Mouse (Mus musculus): ENCODE results near the gene Ccdc115.
A peak's percentile ranks its signal among the peaks of the same experiment; 100 is the strongest.

Gene Ccdc115

GRCm38 (mm10) chr1:34439215-34439960 lies at the start of gene Ccdc115, which contains the start of gene Imp4:
Gene Ccdc115, minus strand, starts transcription at chr1:34439672.
Gene Imp4, plus strand, starts transcription at chr1:34439851.
- peak; percentile 94 for DNase-seq (ENCODE audit: low spot score in 2 of 2)

GRCm38 (mm10) chr1:34487383-34487782 lies 47.9 kb upstream of the Ccdc115 start:
- DNase-seq (ENCODE audit: low spot score in 2 of 2) = no peak

- DNase-seq (ENCODE audit: low spot score in 2 of 2) = peak in 1 of 2 experiments; percentile 44
Measured at GRCm38 (mm10) chr1:34485461-34486188, 46.2 kb upstream of the Ccdc115 start.

GRCm38 (mm10) chr1:34484470-34484869 lies 45.0 kb upstream of the Ccdc115 start:
- DNase-seq (ENCODE audit: low spot score in 2 of 2) = no peak

GRCm38 (mm10) chr1:34481920-34482669 lies 42.6 kb upstream of the Ccdc115 start:
- DNase-seq (ENCODE audit: low spot score in 2 of 2) = no peak

- no peak for DNase-seq (ENCODE audit: low spot score in 2 of 2)
Measured at GRCm38 (mm10) chr1:34480801-34481200, 41.3 kb upstream of the Ccdc115 start.

GRCm38 (mm10) chr1:34478891-34479655 lies 39.6 kb upstream of the Ccdc115 start:
- DNase-seq (ENCODE audit: low spot score in 2 of 2) = no peak

- no peak for DNase-seq (ENCODE audit: low spot score in 2 of 2)
Measured at GRCm38 (mm10) chr1:34472427-34473300, 33.2 kb upstream of the Ccdc115 start.

GRCm38 (mm10) chr1:34469801-34470200 lies 30.3 kb upstream of the Ccdc115 start:
- no peak for DNase-seq (ENCODE audit: low spot score in 2 of 2)

- DNase-seq (ENCODE audit: low spot score in 2 of 2) = no peak
Measured at GRCm38 (mm10) chr1:34468500-34468899, 29.0 kb upstream of the Ccdc115 start.

GRCm38 (mm10) chr1:34468051-34468450 lies 28.6 kb upstream of the Ccdc115 start:
- DNase-seq (ENCODE audit: low spot score in 2 of 2) = no peak

- DNase-seq (ENCODE audit: low spot score in 2 of 2) = no peak
Measured at GRCm38 (mm10) chr1:34465445-34465844, 26.0 kb upstream of the Ccdc115 start.

- no peak for DNase-seq (ENCODE audit: low spot score in 2 of 2)
Measured at GRCm38 (mm10) chr1:34464310-34464817, 24.9 kb upstream of the Ccdc115 start.

- peak in 1 of 2 experiments; percentile 46 for DNase-seq (ENCODE audit: low spot score in 2 of 2)
Measured at GRCm38 (mm10) chr1:34462766-34463165, 23.3 kb upstream of the Ccdc115 start.

- DNase-seq (ENCODE audit: low spot score in 2 of 2) = no peak
Measured at GRCm38 (mm10) chr1:34460061-34460441, 20.6 kb upstream of the Ccdc115 start.

- peak; percentile 57 to 83 for DNase-seq (ENCODE audit: low spot score in 2 of 2)
Measured at GRCm38 (mm10) chr1:34459284-34460060, 20.0 kb upstream of the Ccdc115 start, which contains the start of gene Ptpn18. Gene Ptpn18, plus strand, starts transcription at chr1:34459762.

GRCm38 (mm10) chr1:34458431-34458830 lies 19.0 kb upstream of the Ccdc115 start:
- DNase-seq (ENCODE audit: low spot score in 2 of 2) = no peak

- DNase-seq (ENCODE audit: low spot score in 2 of 2) = no peak
Measured at GRCm38 (mm10) chr1:34443124-34443523, 3.7 kb upstream of the Ccdc115 start.

- DNase-seq (ENCODE audit: low spot score in 2 of 2) = no peak
Measured at GRCm38 (mm10) chr1:34439961-34440630, 624 bp upstream of the Ccdc115 start.

All from frontal cortex, postnatal 10 days (tissue).